Mouse (Mus musculus) MEL (cell line): ENCODE results near the gene Pcdh9.

Source experiments
- SIN3A ChIP-seq: IDR thresholded peaks from 2 replicates; pipeline ENCODE4 v1.6.1; 2012; ENCODE audit warnings: low read length, improper control_type of control experiment, inconsistent platforms
- USF2 ChIP-seq, 2 experiments: IDR thresholded peaks; 2 replicates each; pipeline ENCODE4 v1.6.1; 2011 to 2012; ENCODE audit warnings: improper control_type of control experiment in 2 of 2, low read length in 2 of 2, borderline replicate concordance in 1 of 2, inconsistent platforms in 1 of 2, low read depth in 1 of 2, mild to moderate bottlenecking in 1 of 2; ENCODE audit not compliant: insufficient read depth in 1 of 2
- ZMIZ1 ChIP-seq: IDR thresholded peaks from 2 replicates; pipeline ENCODE4 v1.6.1; 2012; ENCODE audit warnings: low read depth, mild to moderate bottlenecking, inconsistent platforms, low read length, improper control_type of control experiment, moderate library complexity

DNA sequence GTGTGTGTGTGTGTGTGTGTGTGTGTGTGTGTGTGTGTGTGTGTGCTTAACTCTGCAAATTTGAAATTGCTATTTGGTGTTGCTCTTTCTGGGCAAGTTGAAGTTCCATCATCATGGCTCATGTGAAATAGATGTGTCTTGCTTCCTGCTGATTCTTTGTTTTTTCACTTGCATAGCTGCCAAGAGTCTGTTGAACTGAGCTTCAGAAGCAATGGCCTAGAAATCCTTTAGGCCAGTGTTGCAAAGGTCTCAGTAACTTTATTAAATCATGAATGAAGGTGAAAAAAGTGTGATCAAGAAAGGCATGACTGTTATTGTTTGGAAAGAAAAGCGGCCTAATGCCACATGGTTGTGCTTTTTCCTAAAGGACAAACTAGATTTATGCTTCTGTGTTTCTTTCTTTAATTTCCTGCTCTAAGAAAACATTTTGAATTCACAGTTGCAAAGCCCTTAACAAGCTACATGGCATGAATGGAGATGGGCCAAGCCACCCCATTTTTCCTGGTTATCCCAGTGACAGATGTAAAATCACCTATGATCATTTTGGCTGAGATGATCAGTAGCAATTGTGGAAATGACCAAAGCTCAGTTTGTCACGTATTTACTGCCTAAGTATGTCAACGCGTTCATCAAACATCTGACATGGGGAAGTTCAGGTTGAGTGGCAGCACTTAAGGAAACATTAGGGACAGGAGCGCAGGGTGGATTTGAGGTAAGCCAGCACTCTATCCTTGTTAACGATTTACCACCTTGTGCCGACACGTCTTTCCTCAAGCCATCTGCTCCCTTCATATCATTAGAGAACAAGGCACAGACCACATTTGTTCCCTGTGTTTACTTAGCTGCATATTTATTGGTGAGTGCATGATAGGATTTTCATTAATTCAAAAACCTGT lies 850.9 kb downstream of the Pcdh9 start:
- TF ChIP-seq USF2 (IDR thresholded peaks at IDR 0.05; ENCODE audit: borderline replicate concordance in 1 of 2, insufficient read depth in 1 of 2, low read depth in 1 of 2, low read length in 2 of 2) (no peak), SIN3A (no peak), ZMIZ1 (no peak)
